Mouse (Mus musculus) cerebellum, adult 2 months (tissue): Measurements from ENCODE around the gene Dcaf4. TPM values are rescaled to one million over a fixed set of nuclear protein-coding genes. Genes with fewer than 3 reads are reported as not detected.

Experiments used
- DNase-seq, 2 experiments: peaks; one replicate each; pipeline ENCODE4 v3.0.0; 2021
- H3K27ac ChIP-seq: fragments of 200-500 bp; 2 replicates; pipeline ENCODE4 v1.5.1; 2012; ENCODE audit warnings: low read length, control low read depth, inconsistent platforms; ENCODE audit not compliant: insufficient read depth
- H3K27me3 ChIP-seq: fragments of 200-500 bp; 2 replicates; pipeline ENCODE4 v1.6.1; 2012; ENCODE audit warnings: inconsistent platforms, mild to moderate bottlenecking, low read length, moderate library complexity; ENCODE audit not compliant: control insufficient read depth, insufficient read depth
- H3K4me1 ChIP-seq: fragments of 200-500 bp; 2 replicates; pipeline ENCODE4 v1.6.1; 2011; ENCODE audit warnings: low read length; ENCODE audit not compliant: control insufficient read depth, insufficient read depth
- H3K4me3 ChIP-seq: fragments of 200-500 bp; replicated peaks from 2 replicates; pipeline ENCODE3; 2011; ENCODE audit warnings: mild to moderate bottlenecking, low read depth, low read length, control low read depth; ENCODE audit not compliant: insufficient read depth
- CTCF ChIP-seq: fragments of 200-500 bp; IDR thresholded peaks from 2 replicates; pipeline ENCODE4 v1.5.1; 2011; ENCODE audit warnings: low read depth, mild to moderate bottlenecking, control low read depth, low read length, moderate library complexity, borderline replicate concordance; ENCODE audit not compliant: insufficient read depth
- POLR2A ChIP-seq: fragments of 200-500 bp; IDR thresholded peaks from 2 replicates; pipeline ENCODE4 v1.6.1; 2011; ENCODE audit warnings: low read length, control low read depth, borderline replicate concordance; ENCODE audit not compliant: insufficient read depth
- WGBS: fragments of 180-500 bp; shearing (Covaris S2); methylation state at CpG from one replicate; pipeline ENCODE4 v1.1.7; 2018; 5-methylcytosine and 5-hydroxymethylcytosine counted together
- polyA plus RNA-seq: library from polyadenylated mRNA; depleted of rRNA; stranded (reverse); fragments of >200 nt; gene quantifications from 2 replicates; pipeline ENCODE4 v1.2.3, GENCODE M21; 2012

Gene Dcaf4
- polyA plus RNA-seq, 1 experiment, result 34.8 TPM

GRCm38 (mm10) chr12:83523056-83523455, 2.8 kb downstream of the Dcaf4 start:
- Histone ChIP-seq H3K27me3 (no peaks in the 10 kb centered on the region), H3K27ac (no peak overlapping the region), H3K4me3 (no peak overlapping the region), H3K4me1 (peaks cover 13% of the 10 kb centered on the region)
- no peak for TF ChIP-seq CTCF
- no peak for TF ChIP-seq POLR2A
- DNase-seq, result no peak
- 90% methylated on average over 6 of the region's 6 CpGs for WGBS

GRCm38 (mm10) chr12:83523892-83524291, 3.6 kb downstream of the Dcaf4 start:
- no peak for DNase-seq
- TF ChIP-seq POLR2A, result no peak
- no peak for TF ChIP-seq CTCF
- peaks cover 13% of the 10 kb centered on the region for H3K4me1 ChIP-seq
- WGBS, result 73% methylated on average over 4 of the region's 4 CpGs
- H3K27ac ChIP-seq, result peak overlapping the region; percentile 28; the same call in 1 of the 2 replicates
- H3K27me3 ChIP-seq, result no peaks in the 10 kb centered on the region
- H3K4me3 ChIP-seq, result no peak overlapping the region

GRCm38 (mm10) chr12:83524329-83524728, 4.1 kb downstream of the Dcaf4 start:
- H3K27me3 ChIP-seq, result no peaks in the 10 kb centered on the region
- peaks cover 13% of the 10 kb centered on the region for H3K4me1 ChIP-seq
- no peak overlapping the region for H3K27ac ChIP-seq
- TF ChIP-seq POLR2A (no peak), CTCF (peak; percentile 21; the same call in 1 of the 2 replicates)
- peak; percentile 46 to 79 for DNase-seq
- H3K4me3 ChIP-seq, result no peak overlapping the region
- WGBS, result 19% methylated on average over 5 of the region's 5 CpGs

GRCm38 (mm10) chr12:83525822-83526544, 5.7 kb downstream of the Dcaf4 start:
- Histone ChIP-seq H3K27ac (no peak overlapping the region), H3K4me3 (no peak overlapping the region), H3K4me1 (peaks cover 13% of the 10 kb centered on the region), H3K27me3 (no peaks in the 10 kb centered on the region)
- WGBS, result 88% methylated on average over 18 of the region's 18 CpGs
- TF ChIP-seq POLR2A (no peak), CTCF (no peak)
- no peak for DNase-seq

- no peak for DNase-seq
- no peak overlapping the region for H3K4me3 ChIP-seq
- no peak overlapping the region for H3K27ac ChIP-seq
- 62% methylated on average over 6 of the region's 6 CpGs for WGBS
- TF ChIP-seq POLR2A, result no peak
- TF ChIP-seq CTCF, result no peak
- no peaks in the 10 kb centered on the region for H3K27me3 ChIP-seq
- H3K4me1 ChIP-seq, result peaks cover 13% of the 10 kb centered on the region
Observed at GRCm38 (mm10) chr12:83527816-83528215, 7.5 kb downstream of the Dcaf4 start.

- TF ChIP-seq CTCF (no peak), POLR2A (no peak)
- 90% methylated on average over 5 of the region's 5 CpGs for WGBS
- DNase-seq, result no peak
- Histone ChIP-seq H3K27ac (no peak overlapping the region), H3K4me1 (peaks cover 11% of the 10 kb centered on the region), H3K4me3 (no peak overlapping the region), H3K27me3 (no peaks in the 10 kb centered on the region)
Observed at GRCm38 (mm10) chr12:83528665-83529064, 8.4 kb downstream of the Dcaf4 start.

- Histone ChIP-seq H3K4me1 (no peaks in the 10 kb centered on the region), H3K27ac (no peak overlapping the region), H3K27me3 (no peaks in the 10 kb centered on the region), H3K4me3 (no peak overlapping the region)
- TF ChIP-seq CTCF (no peak), POLR2A (no peak)
- DNase-seq, result no peak
- WGBS, result 94% methylated on average over 6 of the region's 6 CpGs
Observed at GRCm38 (mm10) chr12:83531992-83532391, 11.7 kb downstream of the Dcaf4 start.

- no peaks in the 10 kb centered on the region for H3K27me3 ChIP-seq
- TF ChIP-seq POLR2A, result no peak
- TF ChIP-seq CTCF, result no peak
- no peak for DNase-seq
- H3K4me3 ChIP-seq, result no peak overlapping the region
- 50% methylated on average over 3 of the region's 3 CpGs for WGBS
- H3K27ac ChIP-seq, result no peak overlapping the region
- H3K4me1 ChIP-seq, result no peaks in the 10 kb centered on the region
Observed at GRCm38 (mm10) chr12:83532966-83533365, 12.7 kb downstream of the Dcaf4 start.
